Mouse (Mus musculus): ENCODE results near the gene P2rx6. TPM values are rescaled to one million over a fixed set of nuclear protein-coding genes. Genes with fewer than 3 reads are reported as not detected.

The P2rx6 gene
- 1 to 10 TPM in 9 of 26 experiments, under 1 TPM in 7, not detected in 10; 0.21 to 2.2 (median 1.0) TPM for total RNA-seq (2018; cell fraction: chromatin; rRNA removed)
- under 1 TPM; 0.14 to 0.68 (median 0.38) TPM for total RNA-seq (2018; cell fraction: cytosol; rRNA removed)
- total RNA-seq (2018; cell fraction: nucleus; rRNA removed): 1 to 10 TPM in 4 of 26 experiments, under 1 TPM in 16, not detected in 6; 0.34 to 1.3 (median 0.73) TPM
- polyA plus RNA-seq (2018): 0.20 to 0.42 TPM (median 0.41 TPM) in 3 replicates

DNA sequence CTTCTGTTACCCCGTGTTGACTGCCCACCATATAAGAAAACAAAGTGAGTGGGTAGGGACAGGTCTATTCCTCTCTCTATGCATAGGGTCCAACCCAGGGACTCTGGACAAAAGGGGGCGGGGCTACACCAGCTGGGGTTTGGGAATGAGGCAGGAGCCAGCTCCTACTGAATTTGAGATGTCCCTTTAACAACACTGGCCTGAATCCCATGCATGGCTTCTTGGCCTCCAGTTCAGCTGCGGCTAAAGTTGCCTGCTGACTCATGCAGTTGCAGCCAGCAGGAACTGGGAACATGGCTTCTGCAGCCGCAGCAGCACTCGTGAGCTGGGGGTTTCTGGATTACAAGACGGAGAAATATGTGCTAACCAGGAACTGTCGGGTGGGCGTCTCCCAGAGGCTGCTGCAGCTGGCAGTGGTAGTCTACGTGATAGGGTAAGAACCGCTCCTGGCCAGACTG, at the start of gene P2rx6:
P2rx6 (plus strand) TSS at position 135 of the 458 bp plus-strand sequence.
- Histone ChIP-seq H3K27ac (0 out of 2 replicates have a peak within 1 kb of the TSS, but pooled peaks have one; percentile 12), H3K36me3 (ENCODE audit: inconsistent target) (no peaks in the 10 kb centered on the region), H3K79me2 (ENCODE audit: inconsistent target) (no peaks in the 10 kb centered on the region), H3K4me3 (ENCODE audit: inconsistent target) (no peak within 1 kb of the TSS)
- WGBS (ENCODE audit: missing documents): 6% methylated on average over 10 of the region's 10 CpGs

DNA sequence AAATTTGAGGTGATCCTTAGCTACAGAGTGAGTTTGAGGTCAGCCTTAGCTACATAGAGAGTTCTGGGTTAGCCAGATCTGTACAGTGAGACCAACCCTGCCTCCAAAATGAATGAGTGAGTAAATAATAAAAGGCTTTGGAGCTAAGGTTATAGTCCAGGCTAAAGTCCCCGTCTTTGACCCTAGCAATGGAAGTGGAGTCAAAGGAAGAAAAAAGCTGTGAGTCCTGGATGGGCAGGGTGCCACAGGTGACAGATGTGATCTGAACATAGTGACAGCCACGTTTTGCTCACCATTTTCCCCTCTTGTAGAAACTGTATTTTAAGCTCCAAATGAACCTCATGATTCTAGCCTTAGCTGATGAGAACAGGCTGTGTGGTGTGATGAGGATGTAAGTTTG, 42.8 kb upstream of the P2rx6 start:
- peaks cover 76% of the 10 kb centered on the region for H3K36me3 ChIP-seq (ENCODE audit: inconsistent target)
- H3K4me3 ChIP-seq (ENCODE audit: inconsistent target): no peak overlapping the region
- no peak overlapping the region for H3K27ac ChIP-seq
- H3K79me2 ChIP-seq (ENCODE audit: inconsistent target): no peaks in the 10 kb centered on the region
- WGBS (ENCODE audit: missing documents): 91% methylated on average over 2 of the region's 2 CpGs

DNA sequence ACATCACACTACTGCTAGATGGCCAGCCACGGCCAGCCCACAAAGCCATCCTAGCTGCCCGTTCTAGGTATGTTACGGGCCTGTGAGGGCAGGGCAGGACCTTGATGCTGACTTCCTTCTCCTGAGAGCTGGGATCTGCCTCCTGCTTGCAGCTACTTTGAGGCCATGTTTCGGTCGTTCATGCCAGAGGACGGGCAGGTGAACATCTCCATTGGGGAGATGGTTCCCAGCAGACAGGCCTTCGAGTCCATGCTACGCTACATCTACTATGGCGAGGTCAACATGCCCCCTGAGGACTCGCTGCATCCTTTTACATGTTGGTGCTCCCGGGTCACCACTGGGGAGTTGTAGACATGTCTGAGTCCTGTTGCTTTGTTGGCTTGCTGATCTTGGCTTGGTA, 37.5 kb upstream of the P2rx6 start:
- 92% methylated on average over 11 of the region's 11 CpGs for WGBS (ENCODE audit: missing documents)
- peaks cover 86% of the 10 kb centered on the region for H3K36me3 ChIP-seq (ENCODE audit: inconsistent target)

DNA sequence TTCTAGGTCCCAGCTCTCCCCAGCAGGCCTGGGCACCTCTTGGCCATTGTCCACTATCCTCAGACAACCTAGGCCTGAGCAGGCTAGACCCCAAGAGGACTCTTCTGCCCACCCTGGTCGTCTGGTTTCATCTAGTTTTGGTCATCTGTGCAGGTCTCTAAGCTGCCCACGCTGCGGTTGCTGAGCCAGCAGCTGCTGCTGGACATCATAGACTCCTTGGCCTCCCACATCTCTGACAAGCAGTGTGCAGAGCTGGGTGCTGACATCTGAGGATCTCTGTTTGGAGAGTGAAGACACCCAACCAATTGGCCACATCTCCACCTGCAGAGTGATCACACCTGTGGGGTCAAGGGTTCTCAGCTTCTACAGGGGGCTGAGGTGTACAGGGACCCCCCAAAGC, 36.2 kb upstream of the P2rx6 start:
- Histone ChIP-seq H3K79me2 (ENCODE audit: inconsistent target) (peaks cover 21% of the 10 kb centered on the region), H3K27ac (no peak overlapping the region), H3K4me3 (ENCODE audit: inconsistent target) (no peak overlapping the region), H3K36me3 (ENCODE audit: inconsistent target) (peaks cover 74% of the 10 kb centered on the region)
- 85% methylated on average over 3 of the region's 3 CpGs for WGBS (ENCODE audit: missing documents)

More for the DNA sequence above, 37.5 kb upstream of the P2rx6 start:
- H3K79me2 ChIP-seq (ENCODE audit: inconsistent target): peaks cover 9% of the 10 kb centered on the region
- H3K4me3 ChIP-seq (ENCODE audit: inconsistent target): no peak overlapping the region
- no peak overlapping the region for H3K27ac ChIP-seq

DNA sequence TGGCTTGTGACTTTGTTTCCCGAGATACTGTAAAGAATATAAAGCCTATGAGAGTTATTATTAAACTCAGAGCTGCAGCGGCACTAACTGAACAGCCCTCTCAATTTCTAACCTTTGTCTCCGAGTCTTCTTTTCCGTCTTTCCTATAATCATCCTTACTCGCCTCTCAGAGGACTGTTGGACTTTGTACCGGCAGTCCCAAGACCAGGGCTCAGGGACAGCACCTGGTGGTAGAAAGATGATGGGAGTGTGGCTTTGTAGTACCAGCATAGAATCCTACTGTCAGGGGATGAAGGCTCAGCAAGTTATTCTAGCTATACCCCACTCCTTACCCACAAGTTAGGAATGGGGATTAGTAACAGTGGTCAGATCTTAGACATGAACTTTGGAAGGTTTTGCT, 35.5 kb upstream of the P2rx6 start:
- Histone ChIP-seq H3K36me3 (ENCODE audit: inconsistent target) (peaks cover 67% of the 10 kb centered on the region), H3K27ac (no peak overlapping the region), H3K4me3 (ENCODE audit: inconsistent target) (no peak overlapping the region), H3K79me2 (ENCODE audit: inconsistent target) (peaks cover 21% of the 10 kb centered on the region)
- 94% methylated on average over 6 of the region's 6 CpGs for WGBS (ENCODE audit: missing documents)

DNA sequence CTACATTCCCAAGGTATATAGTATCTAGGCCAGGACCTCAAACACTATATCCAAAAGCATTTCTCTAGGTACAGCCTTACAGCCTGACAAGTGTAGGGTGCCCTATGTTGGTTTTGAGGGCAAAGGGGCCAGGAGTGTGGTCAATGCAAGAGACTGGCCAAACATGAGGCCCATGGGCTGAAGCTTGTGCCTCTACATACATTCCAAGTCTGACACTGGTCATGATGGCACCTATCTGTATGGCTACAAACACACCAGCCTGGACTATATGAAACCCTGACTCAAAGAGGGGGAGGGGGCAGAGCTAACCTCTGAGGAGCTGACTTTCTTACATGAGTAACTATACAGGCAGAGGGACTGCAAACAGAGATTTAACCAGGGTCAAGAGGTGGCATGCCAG, 34.1 kb upstream of the P2rx6 start:
- Histone ChIP-seq H3K36me3 (ENCODE audit: inconsistent target) (peaks cover 53% of the 10 kb centered on the region), H3K27ac (no peak overlapping the region), H3K4me3 (ENCODE audit: inconsistent target) (no peak overlapping the region), H3K79me2 (ENCODE audit: inconsistent target) (peaks cover 21% of the 10 kb centered on the region)

DNA sequence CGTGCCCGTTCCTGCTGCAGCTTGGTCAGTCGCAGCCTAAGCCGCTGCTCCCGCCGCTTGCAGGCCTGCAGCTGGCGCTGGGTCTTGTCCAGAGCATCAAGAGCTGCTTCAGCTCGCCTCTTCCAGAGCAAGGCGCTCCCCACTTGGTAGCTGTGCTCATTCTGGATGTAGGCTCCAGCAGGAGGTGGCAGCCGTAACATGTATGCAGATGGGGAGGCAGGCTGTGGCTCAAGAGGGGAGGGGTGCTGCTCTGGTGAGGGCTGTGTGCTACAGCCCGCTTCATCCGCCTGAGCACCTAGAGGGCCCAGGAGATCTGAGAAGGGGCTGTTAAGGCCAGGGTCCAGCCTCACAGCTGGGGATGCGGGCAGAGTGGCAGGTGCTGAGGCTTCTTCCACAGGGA, 33.4 kb upstream of the P2rx6 start:
- H3K79me2 ChIP-seq (ENCODE audit: inconsistent target): peaks cover 21% of the 10 kb centered on the region
- H3K4me3 ChIP-seq (ENCODE audit: inconsistent target): no peak overlapping the region
- peaks cover 47% of the 10 kb centered on the region for H3K36me3 ChIP-seq (ENCODE audit: inconsistent target)
- WGBS (ENCODE audit: missing documents): 90% methylated on average over 13 of the region's 13 CpGs
- no peak overlapping the region for H3K27ac ChIP-seq

DNA sequence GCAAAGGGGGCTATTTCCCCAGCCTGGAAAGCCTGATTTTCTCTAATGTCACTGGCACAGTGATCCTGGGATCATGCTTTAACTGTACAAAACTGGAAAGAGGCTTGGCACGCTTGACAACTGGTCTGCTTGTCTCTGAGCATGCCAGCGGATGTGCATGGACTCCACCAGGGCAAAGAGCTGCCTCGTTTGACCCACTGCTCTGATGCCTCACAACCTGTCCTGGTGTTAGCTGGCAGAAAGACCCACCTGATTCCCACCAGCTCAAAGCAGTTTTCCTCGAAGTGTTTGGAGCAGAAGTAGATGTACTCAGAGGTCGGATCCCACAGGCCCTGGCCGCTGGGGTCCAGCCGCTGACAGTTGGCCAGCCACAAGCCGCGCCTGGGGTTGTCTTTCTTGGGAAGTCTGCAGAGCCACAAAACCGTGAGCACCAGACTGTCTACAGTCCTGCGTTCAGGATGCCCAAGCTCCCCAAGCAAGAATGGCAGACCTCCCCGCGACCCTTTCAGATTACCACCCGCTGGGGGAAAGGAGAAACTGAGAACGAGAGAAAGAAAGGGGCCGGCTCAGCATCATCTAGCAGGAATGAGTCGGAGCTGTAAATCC, 31.6 kb upstream of the P2rx6 start:
- peaks cover 33% of the 10 kb centered on the region for H3K36me3 ChIP-seq (ENCODE audit: inconsistent target)
- 13% methylated on average over 16 of the region's 17 CpGs for WGBS (ENCODE audit: missing documents)
- peak overlapping the region; percentile 64 for H3K27ac ChIP-seq
- peak overlapping the region; percentile 89 for H3K4me3 ChIP-seq (ENCODE audit: inconsistent target)
- H3K79me2 ChIP-seq (ENCODE audit: inconsistent target): peaks cover 21% of the 10 kb centered on the region

DNA sequence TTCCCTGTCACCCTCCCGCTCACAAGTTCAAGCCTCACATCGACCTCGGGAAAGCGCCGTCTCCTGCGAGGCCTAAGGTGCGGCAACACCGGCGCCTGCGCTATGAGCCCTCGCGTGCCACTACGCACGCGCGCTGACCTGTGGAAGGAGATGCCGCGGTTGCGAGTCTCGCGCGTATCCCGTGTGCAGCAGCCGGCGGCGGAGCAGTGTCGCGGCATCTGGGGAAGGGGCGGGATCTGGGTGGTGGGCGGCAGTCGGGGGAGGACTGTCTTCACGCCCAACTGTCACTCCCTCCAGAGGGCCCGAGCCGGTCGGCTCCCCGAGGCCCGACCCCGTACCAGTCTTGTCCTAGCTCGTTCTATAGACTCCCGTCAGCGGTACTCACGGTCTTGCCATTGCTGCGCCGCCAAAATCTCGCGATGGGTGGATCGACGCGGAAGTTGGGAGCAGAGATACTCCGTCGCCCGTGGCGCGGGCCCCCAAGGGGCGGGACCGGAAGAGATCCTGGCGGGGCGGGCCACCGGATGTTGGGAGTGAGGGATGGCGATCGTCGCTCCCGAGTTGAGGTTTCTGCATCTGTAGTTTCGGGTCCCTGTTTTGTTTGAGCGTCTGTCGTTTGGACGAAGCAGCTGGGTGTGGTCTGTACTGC, 30.9 kb upstream of the P2rx6 start, which contains the start of gene Thap7:
Thap7 (minus strand) TSS at position 497 of the 649 bp plus-strand sequence.
- Histone ChIP-seq H3K79me2 (ENCODE audit: inconsistent target) (peaks cover 21% of the 10 kb centered on the region), H3K27ac (peak within 1 kb of the TSS; percentile 64), H3K4me3 (ENCODE audit: inconsistent target) (peak within 1 kb of the TSS; percentile 89), H3K36me3 (ENCODE audit: inconsistent target) (peaks cover 26% of the 10 kb centered on the region)
- 0% methylated on average over 67 of the region's 67 CpGs for WGBS (ENCODE audit: missing documents)

DNA sequence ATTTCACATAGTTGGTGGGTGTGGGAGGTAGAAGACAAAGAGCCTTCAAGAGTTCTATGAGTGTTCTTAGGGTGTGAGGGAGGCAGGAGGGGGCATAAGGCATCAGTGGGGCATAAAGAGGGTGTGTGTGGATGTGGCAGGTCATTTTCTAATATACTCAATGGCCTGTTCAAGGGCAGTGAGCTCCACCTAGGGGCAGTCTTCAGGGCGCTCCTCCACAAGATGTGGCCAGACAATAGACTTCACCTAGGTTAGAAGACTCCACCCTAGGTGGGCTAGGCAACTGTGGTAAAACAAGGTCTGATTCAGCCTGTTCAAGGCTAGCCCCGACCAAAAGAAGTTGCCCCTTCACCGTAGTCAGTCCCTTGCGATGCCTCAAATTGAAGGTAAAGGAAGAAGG, 29.4 kb upstream of the P2rx6 start:
- H3K4me3 ChIP-seq (ENCODE audit: inconsistent target): no peak overlapping the region
- H3K79me2 ChIP-seq (ENCODE audit: inconsistent target): peaks cover 21% of the 10 kb centered on the region
- peaks cover 12% of the 10 kb centered on the region for H3K36me3 ChIP-seq (ENCODE audit: inconsistent target)
- WGBS (ENCODE audit: missing documents): 55% methylated on average over 4 of the region's 4 CpGs
- no peak overlapping the region for H3K27ac ChIP-seq

DNA sequence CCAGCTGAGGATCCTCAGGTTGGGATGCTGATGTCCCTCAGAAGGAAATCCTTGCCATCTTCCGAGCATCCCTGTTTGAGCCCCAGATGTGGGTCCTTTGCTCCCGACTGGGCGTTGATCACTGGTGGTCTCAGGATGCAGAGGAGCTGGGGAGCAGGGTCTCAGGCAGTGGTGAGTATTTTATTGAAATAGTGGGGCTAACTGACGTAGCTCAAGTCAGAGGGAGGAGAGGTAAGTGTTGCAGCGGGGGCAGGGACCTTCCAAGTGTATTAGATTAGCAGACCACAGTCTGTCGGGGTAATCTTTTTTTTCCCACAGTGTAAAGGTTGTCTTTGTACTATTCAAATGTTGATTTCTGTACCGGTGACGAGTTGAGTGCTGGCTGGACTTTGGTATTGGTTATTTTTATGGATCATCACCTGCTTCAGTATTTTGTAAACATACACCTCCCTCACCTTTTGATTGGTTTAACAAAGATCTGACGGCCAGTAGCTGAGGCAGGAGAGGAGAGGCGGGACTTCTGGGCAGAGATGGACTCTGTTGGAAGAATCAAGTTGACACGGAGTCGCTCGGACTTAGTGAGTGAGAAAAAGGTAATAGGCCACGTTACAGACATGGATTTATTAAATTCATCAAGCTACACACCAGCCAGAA, 28.9 kb upstream of the P2rx6 start:
- WGBS (ENCODE audit: missing documents): 88% methylated on average over 14 of the region's 14 CpGs
- Histone ChIP-seq H3K4me3 (ENCODE audit: inconsistent target) (no peak overlapping the region), H3K27ac (no peak overlapping the region)

DNA sequence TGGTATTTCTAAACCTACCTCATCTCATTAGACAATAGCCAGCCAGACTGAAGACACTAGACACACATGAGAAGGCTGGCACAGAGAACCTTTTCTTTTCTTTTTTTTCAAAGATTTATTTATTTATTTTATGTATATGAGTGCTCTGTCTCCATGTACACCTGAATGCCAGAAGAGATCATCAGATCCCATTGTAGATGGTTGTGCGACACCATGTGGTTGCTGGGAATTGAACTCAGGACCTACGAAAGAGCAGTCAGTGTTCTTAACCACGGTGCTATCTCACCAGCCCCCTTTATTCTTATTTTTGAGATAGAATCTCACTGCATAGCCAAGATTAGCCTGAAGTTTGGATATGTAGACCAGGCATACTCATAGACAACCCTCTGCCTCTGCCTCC, 25.1 kb upstream of the P2rx6 start:
- H3K27ac ChIP-seq: no peak overlapping the region
- WGBS (ENCODE audit: missing documents): 100% methylated on average over 2 of the region's 3 CpGs
- H3K36me3 ChIP-seq (ENCODE audit: inconsistent target): no peaks in the 10 kb centered on the region
- no peak overlapping the region for H3K4me3 ChIP-seq (ENCODE audit: inconsistent target)
- H3K79me2 ChIP-seq (ENCODE audit: inconsistent target): no peaks in the 10 kb centered on the region

More for the DNA sequence above, 28.9 kb upstream of the P2rx6 start:
- H3K36me3 ChIP-seq (ENCODE audit: inconsistent target): peaks cover 6% of the 10 kb centered on the region; the same call in 1 of the 2 replicates
- H3K79me2 ChIP-seq (ENCODE audit: inconsistent target): peaks cover 21% of the 10 kb centered on the region

DNA sequence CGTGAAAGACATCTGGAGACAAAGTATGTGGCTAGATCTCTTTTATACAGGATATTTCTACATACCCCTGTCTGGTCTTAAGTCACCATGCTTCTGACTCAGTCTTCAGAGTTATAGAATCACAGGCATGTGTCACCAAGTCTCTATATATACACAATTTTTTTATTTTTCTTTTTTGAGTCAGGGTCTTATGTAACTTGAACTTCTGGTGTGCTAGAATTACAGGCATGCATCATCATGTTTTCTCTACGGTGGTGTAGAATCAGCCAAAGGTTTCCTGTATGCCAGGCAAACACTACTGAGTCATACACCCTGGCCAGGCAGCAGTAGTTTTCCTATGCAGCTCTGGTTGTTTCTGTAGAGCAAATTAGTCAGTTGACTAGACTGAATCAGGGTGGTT, 19.1 kb upstream of the P2rx6 start:
- 28% methylated on average over 2 of the region's 2 CpGs for WGBS (ENCODE audit: missing documents)
- Histone ChIP-seq H3K4me3 (ENCODE audit: inconsistent target) (no peak overlapping the region), H3K27ac (no peak overlapping the region), H3K79me2 (ENCODE audit: inconsistent target) (no peaks in the 10 kb centered on the region), H3K36me3 (ENCODE audit: inconsistent target) (no peaks in the 10 kb centered on the region)

DNA sequence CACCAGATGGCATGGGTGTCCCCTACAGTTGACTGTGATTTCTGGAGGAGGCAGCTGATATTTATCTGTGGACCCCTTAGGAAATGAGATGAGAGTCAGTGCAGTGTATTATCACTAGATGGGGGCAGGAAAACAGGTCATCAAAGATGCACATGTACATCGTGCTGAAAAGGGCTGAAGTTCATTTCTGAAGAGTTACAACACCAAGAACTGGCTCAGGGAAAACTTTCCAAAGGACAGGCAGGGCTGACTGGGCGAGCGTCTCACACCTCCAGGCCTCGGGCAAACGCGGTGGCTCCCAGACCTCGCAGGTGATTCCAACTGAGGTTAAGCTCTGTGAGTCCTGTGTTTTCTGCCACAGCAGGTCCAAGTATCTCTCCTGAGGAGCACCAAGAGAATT, 8.8 kb upstream of the P2rx6 start:
- 95% methylated on average over 7 of the region's 7 CpGs for WGBS (ENCODE audit: missing documents)
- Histone ChIP-seq H3K36me3 (ENCODE audit: inconsistent target) (no peaks in the 10 kb centered on the region), H3K4me3 (ENCODE audit: inconsistent target) (no peak overlapping the region), H3K79me2 (ENCODE audit: inconsistent target) (no peaks in the 10 kb centered on the region), H3K27ac (no peak overlapping the region)
